Mouse (Mus musculus): ENCODE measurements around the gene Usp2.

Gene Usp2

GRCm38 (mm10) chr9:44075996-44076763 lies 9.4 kb downstream of the Usp2 start:
- Histone ChIP-seq H3K9me3 (ENCODE audit: low read length) (no peaks in the 10 kb centered on the region), H3K36me3 (ENCODE audit: insufficient read depth, low read length) (no peaks in the 10 kb centered on the region), H3K4me3 (replicated peaks; ENCODE audit: low read length) (0 out of 2 replicates have a peak overlapping the region, but pooled peaks have one; percentile 20), H3K27me3 (ENCODE audit: insufficient read depth, low read length) (peaks cover 36% of the 10 kb centered on the region), H3K4me1 (replicated peaks; ENCODE audit: low read depth, low read length) (peaks cover 61% of the 10 kb centered on the region)
- TF ChIP-seq NANOG (IDR thresholded peaks at IDR 0.05; ENCODE audit: borderline replicate concordance, low read length) (no peak), POU5F1 (IDR thresholded peaks at IDR 0.05; ENCODE audit: borderline replicate concordance, low read length) (no peak), CTCF (conservative IDR thresholded peaks at IDR 0.05; ENCODE audit: low read length) (no peak)

GRCm38 (mm10) chr9:44076764-44077120 lies 9.9 kb downstream of the Usp2 start:
- Histone ChIP-seq H3K4me1 (replicated peaks; ENCODE audit: low read depth, low read length) (peaks cover 57% of the 10 kb centered on the region), H3K36me3 (ENCODE audit: insufficient read depth, low read length) (no peaks in the 10 kb centered on the region), H3K9me3 (ENCODE audit: low read length) (no peaks in the 10 kb centered on the region), H3K4me3 (replicated peaks; ENCODE audit: low read length) (no peak overlapping the region), H3K27me3 (ENCODE audit: insufficient read depth, low read length) (peaks cover 39% of the 10 kb centered on the region)
- no peak for TF ChIP-seq NANOG (IDR thresholded peaks at IDR 0.05; ENCODE audit: borderline replicate concordance, low read length)
- peak; percentile 78 for TF ChIP-seq CTCF (conservative IDR thresholded peaks at IDR 0.05; ENCODE audit: low read length)
- TF ChIP-seq POU5F1 (IDR thresholded peaks at IDR 0.05; ENCODE audit: borderline replicate concordance, low read length) = no peak

GRCm38 (mm10) chr9:44077266-44077910 lies 10.6 kb downstream of the Usp2 start:
- Histone ChIP-seq H3K4me3 (replicated peaks; ENCODE audit: low read length) (no peak overlapping the region), H3K36me3 (ENCODE audit: insufficient read depth, low read length) (no peaks in the 10 kb centered on the region), H3K4me1 (replicated peaks; ENCODE audit: low read depth, low read length) (peaks cover 50% of the 10 kb centered on the region), H3K9me3 (ENCODE audit: low read length) (no peaks in the 10 kb centered on the region), H3K27me3 (ENCODE audit: insufficient read depth, low read length) (peaks cover 46% of the 10 kb centered on the region)
- TF ChIP-seq NANOG (IDR thresholded peaks at IDR 0.05; ENCODE audit: borderline replicate concordance, low read length) (no peak), CTCF (conservative IDR thresholded peaks at IDR 0.05; ENCODE audit: low read length) (no peak), POU5F1 (IDR thresholded peaks at IDR 0.05; ENCODE audit: borderline replicate concordance, low read length) (no peak)

GRCm38 (mm10) chr9:44078136-44078797 lies 11.4 kb downstream of the Usp2 start:
- TF ChIP-seq NANOG (IDR thresholded peaks at IDR 0.05; ENCODE audit: borderline replicate concordance, low read length) (no peak), CTCF (conservative IDR thresholded peaks at IDR 0.05; ENCODE audit: low read length) (no peak), POU5F1 (IDR thresholded peaks at IDR 0.05; ENCODE audit: borderline replicate concordance, low read length) (no peak)
- H3K27me3 ChIP-seq (ENCODE audit: insufficient read depth, low read length) = peaks cover 54% of the 10 kb centered on the region
- peaks cover 44% of the 10 kb centered on the region for H3K4me1 ChIP-seq (replicated peaks; ENCODE audit: low read depth, low read length)
- no peaks in the 10 kb centered on the region for H3K36me3 ChIP-seq (ENCODE audit: insufficient read depth, low read length)
- H3K4me3 ChIP-seq (replicated peaks; ENCODE audit: low read length) = no peak overlapping the region
- H3K9me3 ChIP-seq (ENCODE audit: low read length) = no peaks in the 10 kb centered on the region

- no peak overlapping the region for H3K4me3 ChIP-seq (replicated peaks; ENCODE audit: low read length)
- no peaks in the 10 kb centered on the region for H3K36me3 ChIP-seq (ENCODE audit: insufficient read depth, low read length)
- peaks cover 63% of the 10 kb centered on the region for H3K27me3 ChIP-seq (ENCODE audit: insufficient read depth, low read length)
- TF ChIP-seq CTCF (conservative IDR thresholded peaks at IDR 0.05; ENCODE audit: low read length) = no peak
- TF ChIP-seq POU5F1 (IDR thresholded peaks at IDR 0.05; ENCODE audit: borderline replicate concordance, low read length) = no peak
- TF ChIP-seq NANOG (IDR thresholded peaks at IDR 0.05; ENCODE audit: borderline replicate concordance, low read length) = no peak
- peaks cover 52% of the 10 kb centered on the region for H3K4me1 ChIP-seq (replicated peaks; ENCODE audit: low read depth, low read length)
- H3K9me3 ChIP-seq (ENCODE audit: low read length) = no peaks in the 10 kb centered on the region
Observed at GRCm38 (mm10) chr9:44078955-44079756, 12.3 kb downstream of the Usp2 start.

GRCm38 (mm10) chr9:44079997-44080780 lies 13.4 kb downstream of the Usp2 start:
- Histone ChIP-seq H3K4me3 (replicated peaks; ENCODE audit: low read length) (no peak overlapping the region), H3K36me3 (ENCODE audit: insufficient read depth, low read length) (no peaks in the 10 kb centered on the region), H3K9me3 (ENCODE audit: low read length) (no peaks in the 10 kb centered on the region), H3K27me3 (ENCODE audit: insufficient read depth, low read length) (peaks cover 72% of the 10 kb centered on the region), H3K4me1 (replicated peaks; ENCODE audit: low read depth, low read length) (peaks cover 47% of the 10 kb centered on the region)
- TF ChIP-seq POU5F1 (IDR thresholded peaks at IDR 0.05; ENCODE audit: borderline replicate concordance, low read length) (no peak), NANOG (IDR thresholded peaks at IDR 0.05; ENCODE audit: borderline replicate concordance, low read length) (no peak), CTCF (conservative IDR thresholded peaks at IDR 0.05; ENCODE audit: low read length) (no peak)

GRCm38 (mm10) chr9:44080953-44081352 lies 14.1 kb downstream of the Usp2 start:
- no peaks in the 10 kb centered on the region for H3K9me3 ChIP-seq (ENCODE audit: low read length)
- H3K27me3 ChIP-seq (ENCODE audit: insufficient read depth, low read length) = peaks cover 80% of the 10 kb centered on the region
- TF ChIP-seq CTCF (conservative IDR thresholded peaks at IDR 0.05; ENCODE audit: low read length) = no peak
- TF ChIP-seq POU5F1 (IDR thresholded peaks at IDR 0.05; ENCODE audit: borderline replicate concordance, low read length) = no peak
- TF ChIP-seq NANOG (IDR thresholded peaks at IDR 0.05; ENCODE audit: borderline replicate concordance, low read length) = no peak
- no peaks in the 10 kb centered on the region for H3K36me3 ChIP-seq (ENCODE audit: insufficient read depth, low read length)
- no peak overlapping the region for H3K4me3 ChIP-seq (replicated peaks; ENCODE audit: low read length)
- H3K4me1 ChIP-seq (replicated peaks; ENCODE audit: low read depth, low read length) = peaks cover 47% of the 10 kb centered on the region
